Mouse (Mus musculus) bone marrow macrophage, adult 2 months (primary cell): ENCODE results near the gene Tmem126a.

Experiments
- CTCF ChIP-seq: IDR thresholded peaks from 2 replicates; pipeline ENCODE4 v1.5.1; 2012; ENCODE audit warnings: low read depth, mild to moderate bottlenecking, low read length, moderate library complexity
- POLR2A ChIP-seq: IDR thresholded peaks from 2 replicates; pipeline ENCODE4 v1.6.1; 2012; ENCODE audit warnings: mild to moderate bottlenecking, low read depth, low read length, borderline replicate concordance

DNA sequence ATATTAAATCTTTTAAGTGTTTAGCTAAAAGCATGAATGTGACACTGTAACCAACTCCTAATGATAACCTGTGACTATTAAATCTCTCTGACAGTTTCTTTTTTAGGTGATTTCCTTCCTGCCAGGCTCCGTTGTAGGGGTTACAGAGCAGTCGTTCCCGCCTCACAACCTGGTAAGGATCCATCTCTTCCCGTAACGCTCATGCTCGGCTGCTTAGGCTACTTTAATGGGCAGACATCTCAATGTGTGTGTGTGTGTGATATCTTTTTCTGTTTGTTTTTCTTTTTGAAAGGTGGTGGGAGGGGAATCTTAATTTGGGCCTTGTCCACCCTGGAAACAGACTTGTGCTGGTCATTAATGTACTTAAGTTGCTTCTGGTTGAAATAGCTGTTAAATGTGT lies 12.8 kb downstream of the Tmem126a start:
- TF ChIP-seq CTCF (no peak), POLR2A (no peak)
